Mouse (Mus musculus): ENCODE measurements around the gene Ppara.

DNA sequence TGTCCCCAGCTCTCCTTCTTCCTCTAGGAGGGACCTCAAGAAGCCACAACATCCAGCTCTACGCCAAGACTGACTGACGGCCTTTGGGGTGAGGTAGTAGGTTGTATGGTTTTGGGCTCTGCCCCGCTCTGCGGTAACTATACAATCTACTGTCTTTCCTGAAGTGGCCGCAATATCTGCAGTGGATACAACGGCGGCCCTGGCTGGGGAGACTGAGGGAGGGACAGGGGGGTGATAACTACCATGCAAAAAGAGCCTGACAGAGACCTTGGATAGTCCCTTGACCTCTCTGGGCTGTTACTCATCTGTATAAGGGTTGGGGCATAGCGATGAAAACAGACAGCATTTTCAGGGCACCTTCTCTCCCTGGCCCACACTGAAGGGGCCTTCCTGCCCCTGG lies 28.3 kb upstream of the Ppara start:
- TF ChIP-seq POLR2A (IDR thresholded peaks at IDR 0.05; ENCODE audit: control insufficient read depth in 1 of 2, insufficient read depth in 1 of 2, low read depth in 1 of 2, low read length in 2 of 2, poor library complexity in 1 of 2) (no peak), EP300 (IDR thresholded peaks at IDR 0.05; ENCODE audit: low read depth in 1 of 2, low read length in 2 of 2) (no peak), MYC (IDR thresholded peaks at IDR 0.05; ENCODE audit: low read depth, low read length) (no peak), CHD2 (IDR thresholded peaks at IDR 0.05; ENCODE audit: low read length) (no peak)

Data from MEL (cell line).